In genomic region chr7:63986407-63987182, GRCm38 (mm10) we compare ENCODE assay signal across 9 mouse cellular contexts. TPM values are rescaled to one million over a fixed set of nuclear protein-coding genes. Genes with fewer than 3 reads are reported as not detected.
A peak's percentile ranks its signal among the peaks of the same experiment; 100 is the strongest.
DNase-seq lines count a peak whose midpoint lies in the region; ATAC-seq lines count a peak whose summit lies in the region.
"Had no signal": no experiment of that assay in that cellular context is flagged by ENCODE, and none has a peak within 500 bp of the region (broad histone marks: within the 10 kb centered on the region; RNA-seq: fewer than 3 reads in every experiment).

No protein-coding gene starts in this region.

- H3K4me2 ChIP-seq in kidney, embryonic 15.5 days = peak overlapping the region; percentile 12
- H3K4me2 ChIP-seq in limb, embryonic 11.5 days (ENCODE audit: low read depth, severe bottlenecking) = no peak overlapping the region

- no peaks in the 10 kb centered on the region for H3K36me3 ChIP-seq in kidney, embryonic 15.5 days
- H3K36me3 ChIP-seq in limb, embryonic 11.5 days (ENCODE audit: control insufficient read depth, insufficient read depth, low read length) = no peaks in the 10 kb centered on the region

- H3K9me3 ChIP-seq in kidney, embryonic 15.5 days (replicated peaks) = no peaks in the 10 kb centered on the region
- no peaks in the 10 kb centered on the region for H3K9me3 ChIP-seq in limb, embryonic 11.5 days (ENCODE audit: control insufficient read depth, low read length)

- DNase-seq in cerebellum, adult 11 months = peak; percentile 35
- peak; percentile 44 to 46 for DNase-seq in cerebellum, adult 18-20 months
- peak; percentile 55 to 75 for DNase-seq in frontal cortex, postnatal 10 days (ENCODE audit: low spot score in 2 of 2)
- DNase-seq in limb, embryonic 11.5 days (ENCODE audit: low spot score) = peak; percentile 36
- DNase-seq in naive thymus-derived CD4-positive, alpha-beta T cell, adult 2 months (ENCODE audit: low read depth) = peak; percentile 79
- peak; percentile 92 for DNase-seq in thymus, postnatal 14 days

- no peak for ATAC-seq in cerebellum, adult (ENCODE audit: insufficient number of reproducible peaks, low FRiP score, low TSS enrichment)
- peak; percentile 88 for ATAC-seq in kidney, embryonic 15.5 days (replicated peaks; ENCODE audit: low FRiP score)
- ATAC-seq in limb, embryonic 11.5 days (ENCODE audit: insufficient number of reproducible peaks, low FRiP score, low TSS enrichment, low read depth) = no peak

- peak overlapping the region; percentile 86 for H3K27ac ChIP-seq in kidney, embryonic 15.5 days
- 0 out of 2 replicates have a peak overlapping the region, but pooled peaks have one; percentile 26 for H3K27ac ChIP-seq in limb, embryonic 11.5 days (replicated peaks; ENCODE audit: low read depth, low read length)

- peaks cover 19% of the 10 kb centered on the region for H3K4me1 ChIP-seq in kidney, embryonic 15.5 days
- peaks cover 5% of the 10 kb centered on the region; the same call in 1 of the 2 replicates for H3K4me1 ChIP-seq in limb, embryonic 11.5 days (ENCODE audit: control insufficient read depth, insufficient read depth, low read length)

- no peaks in the 10 kb centered on the region for H3K27me3 ChIP-seq in kidney, embryonic 15.5 days
- H3K27me3 ChIP-seq in limb, embryonic 11.5 days (ENCODE audit: control insufficient read depth, insufficient read depth, low read length) = no peaks in the 10 kb centered on the region

- WGBS in kidney, embryonic 15.5 days = 37% methylated on average over 12 of the region's 12 CpGs
- 43% methylated on average over 12 of the region's 12 CpGs for WGBS in limb, embryonic 11.5 days

- no peak overlapping the region for H3K4me3 ChIP-seq in kidney, embryonic 15.5 days (replicated peaks)
- no peak overlapping the region for H3K4me3 ChIP-seq in limb, embryonic 11.5 days (ENCODE audit: low read depth, low read length)
- H3K4me3 ChIP-seq: erythroblast, embryonic 14.5 days had no signal

- no peak overlapping the region for H3K9ac ChIP-seq in kidney, embryonic 15.5 days
- no peak overlapping the region for H3K9ac ChIP-seq in limb, embryonic 11.5 days (ENCODE audit: low read length)

RNA-seq across cellular contexts. Expression of gene Klf13, which starts 47.9 kb away (rescaled TPM):
- 21.8 and 23.3 TPM in 2 replicates for polyA plus RNA-seq in kidney, embryonic 15.5 days (2015; fragmentation: Nextera tagmentation; extraction: Ambion mirVana)
- polyA plus RNA-seq in limb, embryonic 11.5 days (2014; fragmentation: Nextera tagmentation; extraction: Ambion mirVana) = 18.3 and 18.8 TPM in 2 replicates

Comparison
In these comparisons a context has a peak if more than half of its experiments do, and no peak if none do; other contexts are left out.
1. DNase-seq: peak in every context shown above with its lines; median percentile 92 in thymus, postnatal 14 days; 79 in naive thymus-derived CD4-positive, alpha-beta T cell, adult 2 months; 65 in frontal cortex, postnatal 10 days; 45 in cerebellum, adult 18-20 months; 36 in limb, embryonic 11.5 days; 35 in cerebellum, adult 11 months.